Mouse (Mus musculus): Measurements from ENCODE around the gene Add3.

GRCm38 (mm10) chr19:53188186-53188585 lies 47.9 kb downstream of the Add3 start:
- TF ChIP-seq GATA1 (IDR thresholded peaks at IDR 0.05; ENCODE audit: borderline replicate concordance, low read length) = no peak
- TF ChIP-seq CTCF (IDR thresholded peaks at IDR 0.05; ENCODE audit: low read depth, low read length) = no peak
